Comparison of ENCODE assay signal across 23 mouse cellular contexts in genomic region chr8:90873051-90873450, GRCm38 (mm10). TPM values are rescaled to one million over a fixed set of nuclear protein-coding genes. Genes with fewer than 3 reads are reported as not detected.
DNase-seq lines count a peak whose midpoint lies in the region; ATAC-seq and TF ChIP-seq lines count a peak whose summit lies in the region.
"Had no signal": no experiment of that assay in that cellular context is flagged by ENCODE, and none has a peak within 500 bp of the region (broad histone marks: within the 10 kb centered on the region; RNA-seq: fewer than 3 reads in every experiment).

No protein-coding gene starts in this region.

- H3K79me2 ChIP-seq in macrophage (ENCODE audit: inconsistent target), result peaks cover 7% of the 10 kb centered on the region

- no peak overlapping the region for H3K9ac ChIP-seq in kidney, postnatal 0 days (ENCODE audit: low read depth, low read length)
- H3K9ac ChIP-seq: forebrain, embryonic 15.5 days; hindbrain, embryonic 12.5 days; limb, embryonic 15.5 days; lung, embryonic 14.5 days had no signal

- H3K4me3 ChIP-seq in kidney, postnatal 0 days (replicated peaks; ENCODE audit: low read depth, low read length), result no peak overlapping the region
- H3K4me3 ChIP-seq in macrophage (ENCODE audit: inconsistent target), result no peak overlapping the region
- H3K4me3 ChIP-seq: forebrain, embryonic 15.5 days; heart, embryonic 10.5 days; hindbrain, embryonic 12.5 days; limb, embryonic 15.5 days; myocyte had no signal

- H3K9me3 ChIP-seq in kidney, postnatal 0 days (replicated peaks; ENCODE audit: low read length), result no peaks in the 10 kb centered on the region
- H3K9me3 ChIP-seq: forebrain, embryonic 15.5 days; G1E; heart, embryonic 10.5 days; hindbrain, embryonic 12.5 days; limb, embryonic 15.5 days had no signal

- H3K36me3 ChIP-seq in kidney, postnatal 0 days (ENCODE audit: insufficient read depth, low read length), result no peaks in the 10 kb centered on the region
- H3K36me3 ChIP-seq in macrophage (ENCODE audit: inconsistent target), result no peaks in the 10 kb centered on the region
- H3K36me3 ChIP-seq: forebrain, embryonic 15.5 days; G1E; heart, embryonic 10.5 days; hindbrain, embryonic 12.5 days; limb, embryonic 15.5 days had no signal

- ATAC-seq in kidney, postnatal 0 days (replicated peaks; ENCODE audit: low FRiP score, low read depth), result no peak
- ATAC-seq: forebrain, embryonic 15.5 days; inflammation-experienced regulatory T-cells, adult 6 months had no signal

- DNase-seq in adrenal gland, adult (ENCODE audit: inconsistent age in 2 of 2, low spot score in 1 of 2), result peak; percentile 39 to 66
- no peak for DNase-seq in adrenal gland, postnatal 36 days
- no peak for DNase-seq in kidney, postnatal 0 days (ENCODE audit: low spot score)
- DNase-seq in kidney, postnatal 25 days, result no peak
- peak; percentile 33 to 35 for DNase-seq in lung, postnatal 4 days
- DNase-seq in lung, postnatal 25 days (ENCODE audit: low spot score), result no peak
- DNase-seq in left cerebral cortex, postnatal 4 days, result no peak
- DNase-seq: cerebellum, adult 8-10 months; gastrocnemius, postnatal 36 days; kidney, adult 9 months; kidney, postnatal 4 days; lung, embryonic 14.5 days had no signal

- H3K4me2 ChIP-seq in kidney, postnatal 0 days (ENCODE audit: low read length), result no peak overlapping the region
- H3K4me2 ChIP-seq: forebrain, embryonic 15.5 days; hindbrain, embryonic 12.5 days; limb, embryonic 15.5 days; lung, embryonic 14.5 days had no signal

- 0 out of 2 replicates have a peak, but pooled peaks have one; percentile 4 for TF ChIP-seq CTCF in kidney, postnatal 0 days (IDR thresholded peaks at IDR 0.05; ENCODE audit: low read depth)

- H3K4me1 ChIP-seq in kidney, postnatal 0 days (replicated peaks; ENCODE audit: insufficient read depth, low read length), result peaks cover 25% of the 10 kb centered on the region

- intact Hi-C loops in left cerebral cortex, postnatal 4 days (cut with DNase I), result no loop called here

- WGBS in kidney, postnatal 0 days, result 68% methylated on average over 4 of the region's 4 CpGs
- WGBS in macrophage (ENCODE audit: missing documents), result 17% methylated on average over 4 of the region's 4 CpGs

- no peaks in the 10 kb centered on the region for H3K27me3 ChIP-seq in kidney, postnatal 0 days (ENCODE audit: insufficient read depth, low read length)
- H3K27me3 ChIP-seq: forebrain, embryonic 15.5 days; hindbrain, embryonic 12.5 days; limb, embryonic 15.5 days had no signal

- H3K27ac ChIP-seq in kidney, postnatal 0 days, result no peak overlapping the region
- 0 out of 2 replicates have a peak overlapping the region, but pooled peaks have one; percentile 4 for H3K27ac ChIP-seq in macrophage
- H3K27ac ChIP-seq: heart, embryonic 10.5 days; hindbrain, embryonic 12.5 days; limb, embryonic 15.5 days; stomach, postnatal 0 days had no signal

RNA-seq across cellular contexts. Expression of gene Chd9, which starts 44.9 kb away (rescaled TPM):
- total RNA-seq in adrenal gland, postnatal 36 days (2021), result 10 to 100 TPM; 68.7 to 93.5 TPM
- 116 and 117 TPM in 2 replicates for polyA plus RNA-seq in kidney, postnatal 0 days (2015; fragmentation: Nextera tagmentation; extraction: Ambion mirVana)
- total RNA-seq in macrophage (2018; cell fraction: chromatin; rRNA removed), result 100 to 1,000 TPM; 166 to 430 (median 279) TPM
- total RNA-seq in macrophage (2018; cell fraction: cytosol; rRNA removed), result 100 to 1,000 TPM in 13 of 26 experiments, 10 to 100 TPM in 13; 78.0 to 147 (median 104) TPM
- 100 to 1,000 TPM; 112 to 337 (median 214) TPM for total RNA-seq in macrophage (2018; cell fraction: nucleus; rRNA removed)
- polyA plus RNA-seq in macrophage (2018), result 91.6 to 141 TPM (median 130 TPM) in 3 replicates
- 10 to 100 TPM; 83.3 to 85.0 TPM for total RNA-seq in left cerebral cortex, postnatal 4 days (2021)

RNA-seq across cellular contexts. Expression of gene Gm19935, which starts 55.9 kb away (rescaled TPM):
- total RNA-seq in adrenal gland, postnatal 36 days (2021), result not detected
- polyA plus RNA-seq in kidney, postnatal 0 days (2015; fragmentation: Nextera tagmentation; extraction: Ambion mirVana), result 0.12 TPM in 1 of 2 replicates, not detected in the other
- total RNA-seq in macrophage (2018; cell fraction: chromatin; rRNA removed), result not detected
- total RNA-seq in macrophage (2018; cell fraction: cytosol; rRNA removed), result under 1 TPM in 1 of 26 experiments, not detected in 25; 0.19 TPM
- total RNA-seq in macrophage (2018; cell fraction: nucleus; rRNA removed), result not detected
- not detected in 3 replicates for polyA plus RNA-seq in macrophage (2018)
- 1 to 10 TPM; 1.1 to 1.3 TPM for total RNA-seq in left cerebral cortex, postnatal 4 days (2021)
- total RNA-seq: common myeloid progenitor, adult 5-6 weeks; G1E; gastrocnemius, postnatal 36 days had no signal
- polyA plus RNA-seq: embryonic facial prominence, embryonic 11.5 days; G1E; heart, embryonic 10.5 days; inflammation-experienced regulatory T-cells, adult 6 months; limb, embryonic 15.5 days; lung, embryonic 14.5 days; myocyte had no signal

Comparison
In these comparisons a context has a peak if more than half of its experiments do, and no peak if none do; other contexts are left out.
1. DNase-seq: peak in adrenal gland, adult (2 of 2) and lung, postnatal 4 days (2 of 2); none in adrenal gland, postnatal 36 days (0 of 2), kidney, postnatal 0 days (single experiment), kidney, postnatal 25 days (0 of 2), lung, postnatal 25 days (single experiment) and left cerebral cortex, postnatal 4 days (single experiment).